Mouse (Mus musculus) MEL (cell line): ENCODE measurements around the gene Clptm1.

Source experiments
- CHD2 ChIP-seq: IDR thresholded peaks from 2 replicates; pipeline ENCODE4 v1.6.1; 2011; ENCODE audit warnings: low read length, improper control_type of control experiment
- CTCF ChIP-seq, 3 experiments: IDR thresholded peaks in 2 of 3; conservative IDR thresholded peaks in 1 of 3; 2 replicates each; pipeline ENCODE4 v1.5.1; 2011 to 2012; ENCODE audit warnings: low read length in 3 of 3, low read depth in 2 of 3, mild to moderate bottlenecking in 2 of 3, improper control_type of control experiment in 1 of 3, inconsistent platforms in 1 of 3, mixed read lengths in 1 of 3, moderate library complexity in 1 of 3; ENCODE audit not compliant: control insufficient read depth in 1 of 3, insufficient read depth in 1 of 3, poor library complexity in 1 of 3, severe bottlenecking in 1 of 3
- EP300 ChIP-seq, 2 experiments: IDR thresholded peaks; 2 replicates each; pipeline ENCODE4 v1.6.1; 2011; ENCODE audit warnings: improper control_type of control experiment in 2 of 2, low read length in 2 of 2, low read depth in 1 of 2, mild to moderate bottlenecking in 1 of 2
- GABPA ChIP-seq: IDR thresholded peaks from 2 replicates; pipeline ENCODE4 v1.6.1; 2012; ENCODE audit warnings: low read depth, mild to moderate bottlenecking, inconsistent platforms, low read length, improper control_type of control experiment, moderate library complexity
- HCFC1 ChIP-seq: IDR thresholded peaks from 2 replicates; pipeline ENCODE4 v1.6.1; 2012; ENCODE audit warnings: low read depth, mild to moderate bottlenecking, inconsistent platforms, low read length, improper control_type of control experiment, moderate library complexity
- MAX ChIP-seq: IDR thresholded peaks from 2 replicates; pipeline ENCODE4 v1.6.1; 2011; ENCODE audit warnings: low read length, improper control_type of control experiment
- POLR2A ChIP-seq, 2 experiments: IDR thresholded peaks; 2 replicates each; pipeline ENCODE4 v1.6.1; 2011 to 2012; ENCODE audit warnings: low read length in 2 of 2, mild to moderate bottlenecking in 2 of 2, control low read depth in 1 of 2, improper control_type of control experiment in 1 of 2, low read depth in 1 of 2, moderate library complexity in 1 of 2; ENCODE audit not compliant: control insufficient read depth in 1 of 2, insufficient read depth in 1 of 2, poor library complexity in 1 of 2
- USF1 ChIP-seq: IDR thresholded peaks from 2 replicates; pipeline ENCODE4 v1.6.1; 2014; ENCODE audit warnings: low read depth, mild to moderate bottlenecking, inconsistent platforms, low read length, improper control_type of control experiment, moderate library complexity

DNA sequence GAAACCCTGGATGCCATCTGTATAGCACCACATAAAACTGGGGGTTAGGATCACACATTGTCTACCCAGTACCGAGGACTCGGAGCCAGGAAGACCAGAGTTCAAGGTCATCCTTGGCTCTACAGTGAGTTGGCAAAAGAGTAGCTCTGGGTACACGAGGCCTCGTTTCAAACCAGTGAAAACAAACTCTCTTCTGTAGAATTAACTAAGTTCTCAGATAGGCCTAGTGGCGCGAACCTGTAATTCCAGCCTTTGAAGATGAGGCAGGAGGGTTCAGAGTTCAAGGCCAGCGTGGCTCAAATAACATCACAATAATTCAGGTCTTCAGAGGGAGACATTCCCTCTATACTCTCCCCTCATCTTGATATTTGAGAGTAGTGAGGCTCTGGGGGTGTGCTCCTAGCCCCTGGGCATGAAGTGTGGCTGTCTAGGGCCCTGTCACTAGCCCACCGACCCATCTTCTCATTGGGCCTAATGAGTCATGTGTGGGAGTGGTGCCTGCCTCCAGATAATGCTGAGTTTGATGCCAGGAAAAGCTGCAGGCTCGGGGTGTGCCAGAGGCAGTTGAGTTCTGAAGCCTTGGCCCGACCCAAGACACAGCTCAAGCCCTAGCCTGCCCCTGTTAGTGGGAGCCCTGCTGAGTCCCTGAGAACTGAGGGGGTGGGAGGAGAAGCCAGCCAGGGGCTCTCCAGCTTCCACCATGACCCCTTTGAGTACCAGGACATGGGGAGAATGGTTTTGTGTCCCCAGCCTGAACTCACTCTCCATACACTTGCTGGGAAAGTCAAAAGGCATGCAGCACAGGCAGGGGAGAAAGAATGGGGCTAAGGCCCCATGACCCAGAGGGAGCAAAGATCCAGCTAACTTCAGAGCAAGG is 29.7 kb upstream of the Clptm1 start:
- TF ChIP-seq POLR2A (IDR thresholded peaks at IDR 0.05; ENCODE audit: control insufficient read depth in 1 of 2, insufficient read depth in 1 of 2, low read depth in 1 of 2, low read length in 2 of 2, poor library complexity in 1 of 2) = no peak
- no peak for TF ChIP-seq EP300 (IDR thresholded peaks at IDR 0.05; ENCODE audit: low read depth in 1 of 2, low read length in 2 of 2)
- TF ChIP-seq MAX = no peak; the same call in 1 of the 2 replicates
- no peak for TF ChIP-seq HCFC1
- no peak for TF ChIP-seq CTCF (IDR thresholded peaks at IDR 0.05 in 2 of 3, conservative IDR thresholded peaks at IDR 0.05 in 1 of 3; ENCODE audit: control insufficient read depth in 1 of 3, insufficient read depth in 1 of 3, low read depth in 2 of 3, low read length in 3 of 3, poor library complexity in 1 of 3, severe bottlenecking in 1 of 3)
- peak; percentile 63 for TF ChIP-seq USF1
- TF ChIP-seq CHD2 = no peak
- TF ChIP-seq GABPA = no peak
